Mouse (Mus musculus) erythroblast, embryonic 14.5 days (primary cell): Measurements from ENCODE around the gene Kcnj1. TPM values are rescaled to one million over a fixed set of nuclear protein-coding genes. Genes with fewer than 3 reads are reported as not detected.

Experiments
- H3K27me3 ChIP-seq: 2 replicates; pipeline ENCODE4 v1.6.1; 2012; ENCODE audit warnings: inconsistent platforms; ENCODE audit not compliant: control insufficient read depth
- H3K36me3 ChIP-seq: 2 replicates; pipeline ENCODE4 v1.6.1; 2012; ENCODE audit warnings: mild to moderate bottlenecking, inconsistent platforms; ENCODE audit not compliant: control insufficient read depth
- H3K4me1 ChIP-seq: 2 replicates; pipeline ENCODE4 v1.6.1; 2012; ENCODE audit warnings: inconsistent platforms; ENCODE audit not compliant: control insufficient read depth
- H3K4me3 ChIP-seq: replicated peaks from 2 replicates; pipeline ENCODE3; 2012; ENCODE audit warnings: moderate library complexity, mild to moderate bottlenecking, inconsistent platforms
- H3K9me3 ChIP-seq: 2 replicates; pipeline ENCODE4 v1.6.1; 2012; ENCODE audit warnings: low read length, inconsistent platforms, mixed read lengths; ENCODE audit not compliant: control insufficient read depth
- GATA1 ChIP-seq: IDR thresholded peaks from 2 replicates; pipeline ENCODE4 v1.6.1; 2012; ENCODE audit warnings: low read length, inconsistent platforms, mixed read lengths
- TAL1 ChIP-seq: IDR thresholded peaks from 3 replicates; pipeline ENCODE4 v1.6.1; 2012; ENCODE audit warnings: low read length, inconsistent platforms, mixed read lengths
- polyA plus RNA-seq: library from polyadenylated mRNA; stranded (reverse); fragments of >175 nt; gene quantifications from 2 replicates; pipeline ENCODE4 v1.2.3, GENCODE M21; 2012

Gene Kcnj1
- polyA plus RNA-seq, result not detected in 2 replicates

GRCm38 (mm10) chr9:32372202-32372601 lies at the start of gene Kcnj1:
Gene Kcnj1, plus strand, starts transcription at chr9:32372493.
- TF ChIP-seq TAL1, result no peak
- TF ChIP-seq GATA1, result no peak
- H3K4me3 ChIP-seq, result no peak within 1 kb of the TSS
- no peaks in the 10 kb centered on the region for H3K4me1 ChIP-seq
- no peaks in the 10 kb centered on the region for H3K36me3 ChIP-seq
- H3K9me3 ChIP-seq, result no peaks in the 10 kb centered on the region
- no peaks in the 10 kb centered on the region for H3K27me3 ChIP-seq

GRCm38 (mm10) chr9:32323610-32324009 lies 48.7 kb upstream of the Kcnj1 start:
- Histone ChIP-seq H3K9me3 (no peaks in the 10 kb centered on the region), H3K4me3 (no peak overlapping the region), H3K27me3 (no peaks in the 10 kb centered on the region), H3K36me3 (no peaks in the 10 kb centered on the region), H3K4me1 (peaks cover 5% of the 10 kb centered on the region)
- TF ChIP-seq TAL1 (no peak), GATA1 (no peak)

- no peaks in the 10 kb centered on the region for H3K36me3 ChIP-seq
- H3K4me3 ChIP-seq, result no peak overlapping the region
- H3K9me3 ChIP-seq, result no peaks in the 10 kb centered on the region
- no peaks in the 10 kb centered on the region for H3K27me3 ChIP-seq
- TF ChIP-seq GATA1 (no peak), TAL1 (no peak)
- H3K4me1 ChIP-seq, result peaks cover 10% of the 10 kb centered on the region
Observed at GRCm38 (mm10) chr9:32328777-32329176, 43.5 kb upstream of the Kcnj1 start.

GRCm38 (mm10) chr9:32331162-32331561 lies 41.1 kb upstream of the Kcnj1 start:
- Histone ChIP-seq H3K4me3 (no peak overlapping the region), H3K9me3 (no peaks in the 10 kb centered on the region), H3K4me1 (peaks cover 10% of the 10 kb centered on the region), H3K27me3 (no peaks in the 10 kb centered on the region), H3K36me3 (no peaks in the 10 kb centered on the region)
- TF ChIP-seq GATA1 (no peak), TAL1 (no peak)

GRCm38 (mm10) chr9:32335389-32336150 lies 36.7 kb upstream of the Kcnj1 start:
- Histone ChIP-seq H3K36me3 (no peaks in the 10 kb centered on the region), H3K27me3 (no peaks in the 10 kb centered on the region), H3K4me3 (no peak overlapping the region), H3K9me3 (no peaks in the 10 kb centered on the region), H3K4me1 (peaks cover 2% of the 10 kb centered on the region)
- no peak for TF ChIP-seq GATA1
- TF ChIP-seq TAL1, result no peak

GRCm38 (mm10) chr9:32340831-32341230 lies 31.5 kb upstream of the Kcnj1 start:
- Histone ChIP-seq H3K4me3 (no peak overlapping the region), H3K36me3 (no peaks in the 10 kb centered on the region), H3K27me3 (peaks cover 37% of the 10 kb centered on the region), H3K4me1 (peaks cover 11% of the 10 kb centered on the region), H3K9me3 (no peaks in the 10 kb centered on the region)
- no peak for TF ChIP-seq TAL1
- TF ChIP-seq GATA1, result no peak

GRCm38 (mm10) chr9:32342929-32343328 lies 29.4 kb upstream of the Kcnj1 start:
- Histone ChIP-seq H3K4me1 (peaks cover 11% of the 10 kb centered on the region), H3K4me3 (no peak overlapping the region), H3K27me3 (peaks cover 39% of the 10 kb centered on the region)

GRCm38 (mm10) chr9:32344051-32344450 lies 28.2 kb upstream of the Kcnj1 start, which contains the start of gene Kcnj5:
Gene Kcnj5, minus strand, starts transcription at chr9:32344350.
- Histone ChIP-seq H3K36me3 (no peaks in the 10 kb centered on the region), H3K9me3 (no peaks in the 10 kb centered on the region), H3K4me1 (peaks cover 11% of the 10 kb centered on the region), H3K4me3 (no peak within 1 kb of the TSS), H3K27me3 (peaks cover 39% of the 10 kb centered on the region)
- no peak for TF ChIP-seq TAL1
- no peak for TF ChIP-seq GATA1

More at GRCm38 (mm10) chr9:32342929-32343328, 29.4 kb upstream of the Kcnj1 start:
- TF ChIP-seq TAL1 (no peak), GATA1 (no peak)
- Histone ChIP-seq H3K36me3 (no peaks in the 10 kb centered on the region), H3K9me3 (no peaks in the 10 kb centered on the region)

- Histone ChIP-seq H3K27me3 (peaks cover 39% of the 10 kb centered on the region), H3K9me3 (no peaks in the 10 kb centered on the region), H3K4me3 (no peak overlapping the region), H3K4me1 (peaks cover 11% of the 10 kb centered on the region), H3K36me3 (no peaks in the 10 kb centered on the region)
- TF ChIP-seq TAL1, result no peak
- no peak for TF ChIP-seq GATA1
Observed at GRCm38 (mm10) chr9:32344489-32344888, 27.8 kb upstream of the Kcnj1 start.

GRCm38 (mm10) chr9:32348096-32348495 lies 24.2 kb upstream of the Kcnj1 start:
- no peaks in the 10 kb centered on the region for H3K36me3 ChIP-seq
- TF ChIP-seq GATA1, result no peak
- TF ChIP-seq TAL1, result no peak
- no peaks in the 10 kb centered on the region for H3K9me3 ChIP-seq
- no peak overlapping the region for H3K4me3 ChIP-seq
- peaks cover 28% of the 10 kb centered on the region for H3K27me3 ChIP-seq
- peaks cover 5% of the 10 kb centered on the region for H3K4me1 ChIP-seq
